Mouse (Mus musculus): Measurements from ENCODE around the gene Ccnd3. TPM values are rescaled to one million over a fixed set of nuclear protein-coding genes. Genes with fewer than 3 reads are reported as not detected.

Gene Ccnd3
- polyA plus RNA-seq, 1 experiment = 110 TPM

DNA sequence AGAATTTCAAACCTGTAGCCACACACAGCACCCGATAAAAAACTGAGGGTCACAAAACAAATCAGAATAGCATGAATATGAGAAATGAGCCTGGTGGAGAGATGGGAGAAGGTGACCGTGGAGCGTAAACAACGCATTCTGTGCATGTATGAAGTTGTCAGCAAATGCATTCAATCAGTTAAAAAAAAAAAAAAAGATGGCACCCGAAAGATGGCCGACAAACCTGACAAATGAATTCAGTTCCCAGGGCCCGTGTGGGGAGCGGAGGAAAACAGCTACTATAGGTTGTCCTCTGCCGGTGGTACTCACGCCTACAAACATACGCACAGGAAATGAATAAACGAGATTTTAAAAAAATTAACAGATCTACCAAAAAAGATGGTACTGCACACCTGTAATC lies 40.3 kb downstream of the Ccnd3 start:
- DNase-seq (ENCODE audit: low spot score) = no peak

- DNase-seq (ENCODE audit: low spot score) = no peak
Measured at GRCm38 (mm10) chr17:47545861-47546331, 41.0 kb downstream of the Ccnd3 start.

- DNase-seq (ENCODE audit: low spot score) = no peak
Measured at GRCm38 (mm10) chr17:47551049-47551448, 46.2 kb downstream of the Ccnd3 start.

GRCm38 (mm10) chr17:47552994-47553393 lies 48.1 kb downstream of the Ccnd3 start:
- no peak for DNase-seq (ENCODE audit: low spot score)

GRCm38 (mm10) chr17:47554621-47555020 lies 49.8 kb downstream of the Ccnd3 start:
- DNase-seq (ENCODE audit: low spot score) = no peak

DNA sequence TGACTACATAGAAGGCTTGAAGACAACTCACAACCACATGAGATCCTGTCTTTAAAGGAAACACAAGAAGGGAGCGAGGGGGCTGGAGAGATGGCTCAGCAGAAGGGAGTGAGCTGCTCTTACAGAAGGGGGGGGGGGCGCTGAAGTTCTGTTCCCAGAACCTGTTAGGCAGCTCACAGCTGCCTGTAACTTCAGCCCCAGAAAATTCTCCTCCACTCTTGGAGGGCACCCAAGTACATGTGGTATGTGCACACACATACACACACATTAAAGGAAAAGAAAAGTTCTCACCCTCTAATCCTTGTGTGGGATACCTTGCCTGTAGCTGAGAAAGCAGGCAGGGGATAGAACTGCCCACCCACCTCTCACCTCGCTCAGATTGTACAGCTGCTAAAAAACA lies 52.3 kb downstream of the Ccnd3 start:
- no peak for DNase-seq (ENCODE audit: low spot score)

- no peak for DNase-seq (ENCODE audit: low spot score)
Measured at GRCm38 (mm10) chr17:47559726-47560125, 54.9 kb downstream of the Ccnd3 start.

DNA sequence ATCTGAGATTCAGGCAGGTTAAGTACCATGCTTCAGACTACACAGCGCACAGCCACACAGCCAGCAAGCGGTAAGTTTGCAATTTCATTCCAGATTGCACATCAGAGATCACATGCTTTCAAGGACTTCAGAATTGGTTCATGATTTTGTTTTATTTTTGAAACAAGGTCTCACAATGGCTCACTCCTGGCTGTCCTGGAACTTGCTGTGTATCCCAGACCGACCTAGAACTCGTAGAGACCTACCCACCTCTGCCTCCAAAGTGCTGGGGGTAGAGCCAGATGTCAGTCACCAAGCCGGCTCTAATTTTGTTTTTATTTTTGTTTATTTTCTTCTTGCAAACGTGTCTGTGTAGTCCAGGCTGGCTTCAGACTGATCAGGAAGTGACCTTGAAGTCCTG lies 58.0 kb downstream of the Ccnd3 start:
- DNase-seq (ENCODE audit: low spot score) = no peak

GRCm38 (mm10) chr17:47564612-47565011 lies 59.8 kb downstream of the Ccnd3 start:
- no peak for DNase-seq (ENCODE audit: low spot score)

GRCm38 (mm10) chr17:47566133-47566532 lies 61.3 kb downstream of the Ccnd3 start:
- no peak for DNase-seq (ENCODE audit: low spot score)

GRCm38 (mm10) chr17:47567271-47567670 lies 62.4 kb downstream of the Ccnd3 start:
- no peak for DNase-seq (ENCODE audit: low spot score)

- DNase-seq (ENCODE audit: low spot score) = no peak
Measured at GRCm38 (mm10) chr17:47568389-47568788, 63.5 kb downstream of the Ccnd3 start.

DNA sequence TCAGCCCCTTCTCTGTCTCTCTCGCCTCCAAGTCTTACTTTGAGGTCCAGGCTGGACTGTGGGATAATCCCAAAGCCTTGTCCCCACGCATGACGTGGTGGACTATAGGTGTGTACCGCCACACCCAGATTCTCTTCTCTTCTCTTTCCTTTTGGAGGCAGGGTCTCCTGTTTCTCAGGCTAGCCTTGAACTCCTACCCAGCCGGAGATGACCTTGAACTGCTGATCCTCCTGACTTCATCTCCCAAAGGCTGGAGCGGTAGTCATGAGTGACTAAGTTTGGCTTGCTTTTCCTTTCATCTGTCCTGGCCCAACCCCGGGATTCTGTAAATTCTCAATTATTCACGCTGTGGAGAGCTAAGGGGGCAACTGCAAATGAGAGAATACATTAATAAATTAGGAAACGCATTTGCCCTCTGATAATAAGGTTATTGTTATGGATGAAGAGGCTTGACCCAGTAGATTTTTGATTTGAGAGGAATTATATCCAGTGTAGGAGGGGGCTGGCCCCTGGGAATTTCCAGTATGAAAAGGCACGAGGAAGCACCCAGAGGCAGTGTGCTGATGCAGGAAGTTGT lies 64.2 kb downstream of the Ccnd3 start:
- DNase-seq (ENCODE audit: low spot score) = no peak

DNA sequence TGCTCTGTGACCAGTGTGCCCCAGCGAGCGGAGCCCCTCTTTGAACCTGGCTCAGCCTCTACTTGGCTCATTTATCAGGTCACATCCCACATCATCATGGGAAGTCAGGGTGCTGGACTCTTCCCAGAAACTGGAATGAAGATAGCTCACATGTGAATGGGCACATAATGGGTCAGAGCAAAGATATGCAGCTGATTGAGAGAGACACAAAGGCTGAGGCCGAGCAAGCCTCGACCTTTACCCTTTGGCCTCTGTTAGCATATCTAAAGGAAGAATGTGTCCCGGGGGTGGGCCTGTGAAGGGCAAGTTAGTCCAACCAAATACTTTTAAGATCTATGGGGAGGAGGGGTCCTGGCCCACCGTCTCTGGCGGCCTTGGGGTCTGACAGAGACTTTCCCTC lies 66.8 kb downstream of the Ccnd3 start:
- no peak for DNase-seq (ENCODE audit: low spot score)

DNA sequence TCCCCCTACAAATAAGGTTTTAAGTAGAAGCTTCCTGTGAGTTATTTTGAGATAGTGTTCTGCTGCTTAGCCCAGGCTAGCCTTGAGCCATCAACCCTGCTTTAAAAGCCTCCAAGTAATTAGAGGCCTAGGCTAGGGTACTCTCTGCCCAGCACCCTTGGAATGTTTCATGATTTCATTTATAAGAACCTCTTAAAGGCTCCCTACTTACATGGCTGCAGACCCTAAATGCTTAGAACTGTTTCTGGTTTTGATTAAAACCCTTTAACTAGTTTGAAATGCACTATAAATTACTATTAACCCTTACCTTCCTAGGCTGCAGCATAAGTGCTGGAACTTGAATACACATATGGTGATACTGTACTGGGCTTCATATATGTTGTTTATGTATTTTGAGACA lies 67.6 kb downstream of the Ccnd3 start:
- no peak for DNase-seq (ENCODE audit: low spot score)

GRCm38 (mm10) chr17:47574028-47574427 lies 69.2 kb downstream of the Ccnd3 start:
- DNase-seq (ENCODE audit: low spot score) = no peak

- no peak for DNase-seq (ENCODE audit: low spot score)
Measured at GRCm38 (mm10) chr17:47574830-47575229, 70.0 kb downstream of the Ccnd3 start.

DNA sequence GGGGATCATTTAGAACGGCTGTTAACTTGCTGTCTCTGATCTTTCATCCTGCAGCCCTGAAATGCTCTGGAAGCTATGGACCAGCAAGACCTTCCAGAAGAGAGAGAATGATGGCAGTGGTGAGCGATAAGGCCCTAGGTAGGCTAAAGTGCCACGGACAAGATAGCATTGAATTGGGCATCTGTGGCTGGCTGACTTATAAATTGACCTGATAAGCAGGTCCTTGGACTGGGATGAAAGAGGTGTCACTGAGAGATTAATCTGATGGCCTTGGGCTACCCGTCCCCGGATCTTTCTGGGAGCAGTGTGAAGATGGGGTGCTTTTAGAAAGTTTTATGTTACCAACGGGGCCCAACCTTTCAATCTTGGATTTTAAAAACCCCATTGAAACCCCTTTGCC lies 73.8 kb downstream of the Ccnd3 start:
- no peak for DNase-seq (ENCODE audit: low spot score)

- no peak for DNase-seq (ENCODE audit: low spot score)
Measured at GRCm38 (mm10) chr17:47580962-47581361, 76.1 kb downstream of the Ccnd3 start.

- no peak for DNase-seq (ENCODE audit: low spot score)
Measured at GRCm38 (mm10) chr17:47588517-47588916, 83.7 kb downstream of the Ccnd3 start.

- no peak for DNase-seq (ENCODE audit: low spot score)
Measured at GRCm38 (mm10) chr17:47591073-47591472, 86.2 kb downstream of the Ccnd3 start.

DNA sequence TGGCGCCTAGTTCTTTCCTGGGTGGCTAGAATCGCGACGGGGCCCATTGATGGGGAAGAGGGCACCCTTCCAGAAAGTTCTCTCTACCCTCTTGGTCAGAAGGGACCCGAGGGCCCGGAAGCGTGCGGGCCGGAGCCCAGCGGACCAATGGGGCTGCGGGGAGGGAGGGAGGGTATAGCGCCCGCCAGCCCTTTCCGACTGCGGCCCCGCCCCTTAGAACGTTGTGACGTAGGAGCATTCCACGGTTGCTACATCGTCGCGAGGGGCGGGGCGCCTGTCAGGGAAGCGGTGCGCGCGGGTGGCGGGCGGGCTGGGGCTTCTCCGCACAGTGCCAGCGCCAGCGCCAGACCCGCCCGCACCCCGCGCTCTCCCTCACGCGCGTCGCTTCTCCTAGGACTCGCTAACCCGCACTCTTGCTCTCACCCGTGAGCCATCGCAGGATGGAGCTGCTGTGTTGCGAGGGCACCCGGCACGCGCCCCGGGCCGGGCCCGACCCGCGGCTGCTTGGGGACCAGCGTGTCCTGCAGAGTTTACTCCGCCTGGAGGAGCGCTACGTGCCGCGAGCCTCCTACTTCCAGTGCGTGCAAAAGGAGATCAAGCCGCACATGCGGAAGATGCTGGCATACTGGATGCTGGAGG lies 88.5 kb downstream of the Ccnd3 start:
- peak; percentile 81 for DNase-seq (ENCODE audit: low spot score)

DNA sequence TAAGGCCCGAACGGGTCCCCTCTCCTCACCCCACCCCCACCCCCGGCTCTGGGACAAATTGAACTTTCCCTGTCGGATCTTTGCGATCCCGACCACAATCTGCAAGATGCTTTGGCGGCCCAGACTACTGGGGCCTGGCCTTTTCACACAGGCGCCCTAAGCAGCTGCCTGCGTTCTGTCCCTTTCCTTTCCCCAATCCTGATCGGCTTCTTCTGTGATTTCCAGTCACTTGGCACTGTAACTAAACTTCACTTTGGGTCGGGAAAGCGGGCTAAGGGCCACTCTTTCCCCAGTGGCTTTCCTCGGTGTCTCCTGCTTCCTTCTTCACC lies 89.0 kb downstream of the Ccnd3 start:
- DNase-seq (ENCODE audit: low spot score) = peak; percentile 36

Data from urinary bladder, adult 2 months (tissue).